Mouse (Mus musculus) ES-E14 (cell line): ENCODE results near the gene Tmem214. TPM values are rescaled to one million over a fixed set of nuclear protein-coding genes. Genes with fewer than 3 reads are reported as not detected.

Experiments used
- DNase-seq: peaks from one replicate; pipeline ENCODE4 v3.0.0-alpha.2; 2013; ENCODE audit warnings: low read depth, low spot score
- H3K27ac ChIP-seq: 2 replicates; pipeline ENCODE4 v1.5.1; 2012; ENCODE audit warnings: low read depth, mild to moderate bottlenecking, low read length, moderate library complexity, mixed read lengths; ENCODE audit not compliant: poor library complexity, insufficient read depth, severe bottlenecking
- H3K36me3 ChIP-seq: 2 replicates; pipeline ENCODE4 v1.6.1; 2012; ENCODE audit warnings: mild to moderate bottlenecking, low read length, moderate library complexity, mixed read lengths; ENCODE audit not compliant: control insufficient read depth, poor library complexity, insufficient read depth, severe bottlenecking
- H3K4me1 ChIP-seq, 2 experiments: fragments of 150-350 bp in 1 of 2; sonication (generic) in 1 of 2; 2 replicates each; pipeline ENCODE4 v1.6.1; 2012; ENCODE audit warnings: low read length in 2 of 2, mild to moderate bottlenecking in 1 of 2, mixed read lengths in 1 of 2; ENCODE audit not compliant: control insufficient read depth in 2 of 2, insufficient read depth in 2 of 2, poor library complexity in 1 of 2
- H3K4me3 ChIP-seq, 2 experiments: fragments of 150-350 bp in 1 of 2; sonication (generic) in 1 of 2; 2 replicates each; pipeline ENCODE4 v1.5.1; 2012; ENCODE audit warnings: low read length in 2 of 2, low read depth in 1 of 2, mild to moderate bottlenecking in 1 of 2, mixed read lengths in 1 of 2; ENCODE audit not compliant: insufficient read depth in 1 of 2, poor library complexity in 1 of 2, severe bottlenecking in 1 of 2
- H3K9ac ChIP-seq: 2 replicates; pipeline ENCODE4 v1.6.1; 2012; ENCODE audit warnings: low read depth, mild to moderate bottlenecking, low read length, mixed read lengths; ENCODE audit not compliant: poor library complexity, insufficient read depth, severe bottlenecking
- H3K9me3 ChIP-seq: fragments of 150-350 bp; sonication (generic); 2 replicates; pipeline ENCODE4 v1.6.1; 2012; ENCODE audit warnings: low read depth, mild to moderate bottlenecking, low read length; ENCODE audit not compliant: control insufficient read depth, insufficient read depth
- CHD2 ChIP-seq: IDR thresholded peaks from 2 replicates; pipeline ENCODE4 v1.6.1; 2014; ENCODE audit warnings: mild to moderate bottlenecking, low read depth, low read length, inconsistent platforms
- HCFC1 ChIP-seq: IDR thresholded peaks from 2 replicates; pipeline ENCODE4 v1.6.1; 2012; ENCODE audit warnings: low read length, inconsistent platforms, borderline replicate concordance; ENCODE audit not compliant: insufficient read depth
- MAFK ChIP-seq: IDR thresholded peaks from 2 replicates; pipeline ENCODE4 v1.6.1; 2014; ENCODE audit warnings: mild to moderate bottlenecking, low read depth, low read length, inconsistent platforms; ENCODE audit not compliant: insufficient read depth
- ZC3H11A ChIP-seq: IDR thresholded peaks from 2 replicates; pipeline ENCODE4 v1.6.1; 2012; ENCODE audit warnings: low read depth, mild to moderate bottlenecking, inconsistent platforms, low read length, borderline replicate concordance
- ZNF384 ChIP-seq: IDR thresholded peaks from 2 replicates; pipeline ENCODE4 v1.6.1; 2012; ENCODE audit warnings: low read depth, low read length, inconsistent platforms
- in situ Hi-C, 2 experiments: fragments of 600-800 bp; cut with MboI; formaldehyde crosslinking; loops; one replicate each; pipeline ENCODE4 v1.15.1; 2025; ENCODE audit warnings: low sequenced_read_pairs in 2 of 2, inconsistent platforms in 1 of 2; ENCODE audit not compliant: unreplicated experiment in 2 of 2
- total RNA-seq: library from RNA; depleted of rRNA; stranded (reverse); fragments of 300-350 nt; gene quantifications from 2 replicates; pipeline ENCODE4 v1.2.3, GENCODE M21; 2012; rRNA removed

Gene Tmem214
- total RNA-seq, 1 experiment: 66.9 TPM

DNA sequence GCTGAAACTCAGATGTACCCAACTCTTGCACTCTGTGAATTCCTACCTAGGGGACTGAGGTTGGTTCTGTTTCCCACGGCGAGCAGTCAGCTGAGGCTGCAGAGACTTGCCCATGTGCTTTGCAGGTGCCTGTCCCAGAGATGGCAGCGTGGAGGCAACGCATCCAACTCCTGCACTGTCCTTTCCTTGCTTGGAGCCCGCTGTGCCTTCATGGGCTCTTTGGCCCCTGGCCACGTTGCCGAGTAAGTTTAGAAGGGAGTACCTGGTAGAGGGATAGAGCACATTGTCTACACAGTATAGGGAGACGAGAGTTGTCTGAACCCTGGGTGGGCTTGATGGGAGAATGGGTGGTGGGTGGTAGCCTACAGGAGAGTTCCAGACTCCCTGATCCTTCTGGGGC is 56.8 kb downstream of the Tmem214 start:
- H3K4me1 ChIP-seq: peaks cover 0 to 18% of the 10 kb centered on the region in 2 experiments; a peak in 3 of 4 replicates
- in situ Hi-C loops: loop anchor here in 1 of 2 experiments (25.0 kb wide), 1 partner anchor 112 kb away; the partner anchor contains the start of gene Mapre3
- no peak overlapping the region for H3K4me3 ChIP-seq
- no peaks in the 10 kb centered on the region for H3K9me3 ChIP-seq
- no peak overlapping the region for H3K9ac ChIP-seq
- H3K36me3 ChIP-seq: no peaks in the 10 kb centered on the region; the same call in 1 of the 2 replicates
- no peak overlapping the region for H3K27ac ChIP-seq
- no peak for TF ChIP-seq MAFK
- TF ChIP-seq ZNF384: no peak
- TF ChIP-seq ZC3H11A: no peak
- TF ChIP-seq HCFC1: no peak
- TF ChIP-seq CHD2: no peak
- DNase-seq: no peak

GRCm38 (mm10) chr5:30925217-30925616 is 57.4 kb downstream of the Tmem214 start:
- Histone ChIP-seq H3K27ac (no peak overlapping the region), H3K9me3 (no peaks in the 10 kb centered on the region), H3K36me3 (no peaks in the 10 kb centered on the region), H3K4me3 (no peak overlapping the region), H3K4me1 (peaks cover 0 to 13% of the 10 kb centered on the region in 2 experiments; a peak in 3 of 4 replicates), H3K9ac (no peak overlapping the region)
- no peak for DNase-seq
- in situ Hi-C loops: loop anchor here in 1 of 2 experiments (25.0 kb wide), 1 partner anchor 113 kb away; the partner anchor contains the start of gene Mapre3
- TF ChIP-seq CHD2 (no peak), ZNF384 (no peak), ZC3H11A (no peak), HCFC1 (no peak), MAFK (no peak)

DNA sequence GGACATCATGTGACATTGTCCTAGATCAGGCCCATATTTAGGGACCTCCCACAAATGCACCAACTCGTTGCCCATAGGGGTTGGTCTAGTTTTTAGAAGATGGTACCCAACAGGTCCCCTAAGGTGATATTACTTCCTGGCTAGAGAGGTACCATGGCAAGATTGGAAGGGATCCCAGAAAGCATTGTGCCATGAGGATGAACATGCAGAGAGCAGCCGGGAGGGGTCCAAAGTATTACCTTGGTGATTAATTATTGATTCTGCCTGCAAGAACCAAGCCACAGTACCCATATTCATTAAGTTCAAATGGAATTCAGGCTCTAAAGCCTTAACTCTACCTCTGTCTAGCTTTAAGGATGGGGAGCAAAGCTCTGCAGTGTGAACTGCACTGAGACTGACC is 58.3 kb downstream of the Tmem214 start:
- no peaks in the 10 kb centered on the region for H3K36me3 ChIP-seq
- DNase-seq: no peak
- H3K27ac ChIP-seq: no peak overlapping the region
- in situ Hi-C loops: loop anchor here in 1 of 2 experiments (25.0 kb wide), 1 partner anchor 114 kb away; the partner anchor contains the start of gene Mapre3
- no peaks in the 10 kb centered on the region for H3K9me3 ChIP-seq
- H3K9ac ChIP-seq: no peak overlapping the region
- no peak overlapping the region for H3K4me3 ChIP-seq
- peaks cover 0 to 5% of the 10 kb centered on the region in 2 experiments; a peak in 1 of 4 replicates for H3K4me1 ChIP-seq
- TF ChIP-seq ZC3H11A: no peak
- no peak for TF ChIP-seq HCFC1
- TF ChIP-seq ZNF384: no peak
- TF ChIP-seq MAFK: no peak
- no peak for TF ChIP-seq CHD2

- no peak for DNase-seq
- H3K9me3 ChIP-seq: no peaks in the 10 kb centered on the region
- H3K36me3 ChIP-seq: no peaks in the 10 kb centered on the region
- H3K9ac ChIP-seq: no peak overlapping the region
- TF ChIP-seq MAFK (no peak), ZC3H11A (no peak), ZNF384 (no peak), HCFC1 (peak; percentile 96), CHD2 (no peak)
- in situ Hi-C loops: loop anchor here in 1 of 2 experiments (25.0 kb wide), 1 partner anchor 116 kb away; the partner anchor contains the start of gene Mapre3
- no peak overlapping the region for H3K4me3 ChIP-seq
- H3K27ac ChIP-seq: no peak overlapping the region
- peaks cover 0 to 5% of the 10 kb centered on the region in 2 experiments; a peak in 1 of 4 replicates for H3K4me1 ChIP-seq
Measured at GRCm38 (mm10) chr5:30927945-30928529, 60.2 kb downstream of the Tmem214 start.

Other genes starting within 250 kb of the Tmem214 start
- gene Slc35f6, start 220.1 kb upstream of the Tmem214 start, total RNA-seq: 40.0 and 62.2 TPM in 2 replicates
- 102 and 146 TPM in 2 replicates for gene Cenpa, start 201.2 kb upstream of the Tmem214 start, total RNA-seq
- gene Dpysl5, start 156.4 kb upstream of the Tmem214 start, total RNA-seq: 5.3 and 12.4 TPM in 2 replicates
- gene Mapre3, start 53.4 kb upstream of the Tmem214 start, total RNA-seq: 2.3 and 3.8 TPM in 2 replicates
- gene Agbl5, start 20.7 kb downstream of the Tmem214 start, total RNA-seq: 17.0 and 19.7 TPM in 2 replicates
- 203 and 229 TPM in 2 replicates for gene Ost4, start 39.8 kb downstream of the Tmem214 start, total RNA-seq
- 14.3 and 16.6 TPM in 2 replicates for gene Emilin1, start 45.4 kb downstream of the Tmem214 start, total RNA-seq
- gene Khk, start 53.4 kb downstream of the Tmem214 start, total RNA-seq: 14.9 and 21.2 TPM in 2 replicates
- 14.7 and 21.5 TPM in 2 replicates for gene Cgref1, start 77.6 kb downstream of the Tmem214 start, total RNA-seq
- gene Preb, start 92.3 kb downstream of the Tmem214 start, total RNA-seq: 94.2 and 96.4 TPM in 2 replicates
- 0.05 and 0.27 TPM in 2 replicates for gene Tcf23, start 100.7 kb downstream of the Tmem214 start, total RNA-seq
- gene Atraid, start 180.3 kb downstream of the Tmem214 start, total RNA-seq: 53.7 and 64.5 TPM in 2 replicates
- gene Slc5a6, start 180.9 kb downstream of the Tmem214 start, total RNA-seq: 44.1 and 51.3 TPM in 2 replicates
- 154 and 258 TPM in 2 replicates for gene Cad, start 186.8 kb downstream of the Tmem214 start, total RNA-seq
- gene Dnajc5g, start 238.3 kb downstream of the Tmem214 start, total RNA-seq: 0.37 and 0.67 TPM in 2 replicates
- gene Slc30a3, start 240.2 kb downstream of the Tmem214 start, total RNA-seq: 1.5 and 2.5 TPM in 2 replicates
- gene Trim54, start 248.7 kb downstream of the Tmem214 start, total RNA-seq: 1.3 and 2.3 TPM in 2 replicates